Mouse (Mus musculus): ENCODE data around the gene Atp6v1e2. TPM values are rescaled to one million over a fixed set of nuclear protein-coding genes. Genes with fewer than 3 reads are reported as not detected.

Gene Atp6v1e2
- polyA plus RNA-seq, 1 experiment from 2014 or later = not detected

DNA sequence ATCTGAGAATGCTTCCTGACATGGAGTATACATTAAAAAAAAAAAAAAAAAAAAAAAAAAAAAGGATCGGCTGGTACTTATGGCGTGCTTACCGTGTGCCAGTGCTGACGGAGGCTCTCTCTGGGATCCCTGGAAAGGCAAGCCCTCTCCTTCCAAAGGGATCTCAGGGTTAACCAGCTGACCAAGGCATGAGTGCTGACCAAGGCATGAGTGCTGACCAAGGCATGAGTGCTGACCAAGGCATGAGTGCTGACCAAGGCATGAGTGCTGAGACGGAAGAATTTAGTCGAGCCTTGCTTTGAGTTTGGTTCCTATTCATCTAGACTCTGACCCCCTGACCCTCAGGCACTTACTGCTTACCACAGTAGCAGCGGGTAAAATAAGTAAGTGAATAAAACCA, 9.0 kb downstream of the Atp6v1e2 start:
- no peak overlapping the region for H3K4me3 ChIP-seq

DNA sequence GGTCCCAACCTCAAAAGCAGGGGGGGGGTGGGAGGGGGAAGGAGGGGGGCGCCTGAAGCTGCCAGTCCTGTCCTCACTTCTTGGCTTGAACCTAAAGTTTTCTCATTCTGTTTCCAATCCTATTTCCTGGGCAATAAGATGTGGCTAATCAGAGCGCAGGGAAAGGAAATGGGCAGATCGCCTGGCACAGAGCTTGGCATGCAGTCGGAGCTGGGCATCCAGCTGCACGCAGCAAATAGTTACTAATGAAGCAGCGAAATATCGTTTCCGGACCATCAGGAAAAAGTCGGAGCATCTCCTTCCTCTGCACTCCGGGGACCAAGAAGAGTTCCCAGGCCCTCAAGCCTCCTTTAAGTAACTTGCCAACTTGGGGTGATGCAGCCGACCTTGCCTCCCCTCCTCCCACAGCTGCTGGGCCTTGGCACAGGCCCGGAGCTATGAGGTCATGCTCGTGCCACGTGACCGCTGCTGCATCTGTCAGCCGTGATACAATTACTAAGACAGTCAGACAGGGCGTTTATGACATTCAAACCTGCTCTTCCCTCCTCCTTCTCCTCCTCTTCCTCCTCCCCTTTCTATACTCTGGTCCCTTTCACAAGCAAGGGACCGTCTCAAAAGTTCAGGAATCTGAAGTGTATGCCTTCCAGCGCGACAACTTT, 10.1 kb downstream of the Atp6v1e2 start:
- ATAC-seq (ENCODE audit: insufficient number of reproducible peaks, low FRiP score) = peak; percentile 79; the same call in 1 of the 2 replicates
- Histone ChIP-seq H3K27me3 (replicated peaks) (peaks cover 13% of the 10 kb centered on the region), H3K27ac (ENCODE audit: poor library complexity, severe bottlenecking) (peak overlapping the region; percentile 41; the same call in 1 of the 2 replicates), H3K36me3 (no peaks in the 10 kb centered on the region), H3K4me1 (replicated peaks) (peaks cover 22% of the 10 kb centered on the region), H3K4me2 (peak overlapping the region; percentile 67), H3K4me3 (peak overlapping the region; percentile 30), H3K9ac (peak overlapping the region; percentile 51), H3K9me3 (replicated peaks) (no peaks in the 10 kb centered on the region)
- 8% methylated on average over 20 of the region's 20 CpGs for WGBS

More for the DNA sequence above, 9.0 kb downstream of the Atp6v1e2 start:
- no peak overlapping the region for H3K4me2 ChIP-seq
- ATAC-seq (ENCODE audit: insufficient number of reproducible peaks, low FRiP score) = no peak
- H3K27ac ChIP-seq (ENCODE audit: poor library complexity, severe bottlenecking) = no peak overlapping the region
- no peak overlapping the region for H3K9ac ChIP-seq
- WGBS = 64% methylated on average over 7 of the region's 7 CpGs
- H3K4me1 ChIP-seq (replicated peaks) = peaks cover 22% of the 10 kb centered on the region
- H3K27me3 ChIP-seq (replicated peaks) = peaks cover 13% of the 10 kb centered on the region
- H3K36me3 ChIP-seq = no peaks in the 10 kb centered on the region
- no peaks in the 10 kb centered on the region for H3K9me3 ChIP-seq (replicated peaks)

DNA sequence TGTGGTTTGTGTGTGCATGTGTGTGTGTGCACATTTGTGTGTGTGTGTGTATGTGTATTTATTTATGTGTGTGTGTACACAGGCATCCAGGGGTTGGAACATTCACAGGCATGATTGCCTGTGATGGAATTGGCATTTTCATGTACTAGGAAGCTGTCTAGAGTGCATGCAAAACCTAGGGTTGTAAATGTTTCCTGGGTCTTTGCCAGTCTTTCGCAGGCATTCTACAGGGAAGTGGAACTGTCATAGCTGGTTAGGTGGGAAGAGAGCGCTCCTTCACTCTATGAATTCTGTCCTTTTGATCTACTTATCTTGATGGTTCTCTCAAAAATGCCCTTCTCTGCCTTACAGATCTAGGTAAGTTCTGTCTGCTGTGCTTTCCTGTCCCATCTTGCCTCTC, 10.6 kb downstream of the Atp6v1e2 start:
- Histone ChIP-seq H3K36me3 (no peaks in the 10 kb centered on the region), H3K27me3 (replicated peaks) (peaks cover 15% of the 10 kb centered on the region), H3K4me2 (peak overlapping the region; percentile 67), H3K4me1 (replicated peaks) (peaks cover 21% of the 10 kb centered on the region), H3K27ac (ENCODE audit: poor library complexity, severe bottlenecking) (peak overlapping the region; percentile 41; the same call in 1 of the 2 replicates), H3K9ac (no peak overlapping the region), H3K4me3 (no peak overlapping the region), H3K9me3 (replicated peaks) (no peaks in the 10 kb centered on the region)
- WGBS = 47% methylated on average over 2 of the region's 2 CpGs
- no peak for ATAC-seq (ENCODE audit: insufficient number of reproducible peaks, low FRiP score)

DNA sequence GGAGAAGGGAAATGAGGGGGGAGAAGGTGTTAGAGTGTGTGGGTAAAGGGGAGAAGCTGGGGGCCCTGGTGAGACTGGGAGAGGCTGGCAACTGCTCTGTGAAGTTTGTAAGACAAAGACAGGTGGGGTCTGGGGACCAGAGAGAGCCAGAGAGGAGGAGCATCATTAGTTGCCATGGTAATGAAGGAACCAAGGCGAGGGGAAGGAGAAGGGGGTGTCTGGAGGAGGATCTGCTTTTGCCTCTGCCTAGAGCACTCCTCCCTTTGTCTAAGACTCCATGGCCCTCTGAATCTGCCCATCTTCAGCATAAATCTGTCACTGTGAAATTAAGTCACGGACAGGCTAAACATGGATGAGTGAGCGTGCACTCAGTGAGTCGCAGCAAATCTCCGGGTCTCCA, 14.8 kb downstream of the Atp6v1e2 start:
- peaks cover 13% of the 10 kb centered on the region for H3K27me3 ChIP-seq (replicated peaks)
- no peak overlapping the region for H3K9ac ChIP-seq
- H3K9me3 ChIP-seq (replicated peaks) = no peaks in the 10 kb centered on the region
- no peak for ATAC-seq (ENCODE audit: insufficient number of reproducible peaks, low FRiP score)
- H3K4me3 ChIP-seq = no peak overlapping the region
- no peak overlapping the region for H3K4me2 ChIP-seq
- no peak overlapping the region for H3K27ac ChIP-seq (ENCODE audit: poor library complexity, severe bottlenecking)
- peaks cover 6% of the 10 kb centered on the region for H3K4me1 ChIP-seq (replicated peaks)
- H3K36me3 ChIP-seq = no peaks in the 10 kb centered on the region
- WGBS = 44% methylated on average over 5 of the region's 5 CpGs

DNA sequence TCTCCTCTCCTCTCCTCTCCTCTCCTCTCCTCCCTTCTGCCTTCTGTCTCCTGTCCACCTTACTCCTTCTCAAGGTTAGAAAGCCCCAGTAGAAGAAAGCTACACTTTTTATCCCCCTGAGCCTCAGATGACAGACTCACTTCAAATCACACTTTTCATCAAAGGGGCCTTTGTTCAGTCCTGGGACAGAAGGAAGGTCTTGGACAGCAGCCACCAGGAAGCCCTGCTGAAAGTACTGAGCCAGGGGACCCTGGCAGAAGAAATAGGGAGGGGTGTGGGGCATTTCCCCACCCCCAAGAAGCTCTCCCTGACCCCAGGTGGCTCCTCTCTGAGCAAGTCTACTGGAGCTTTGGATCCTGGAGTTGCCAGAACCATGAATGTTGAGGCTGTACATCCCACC, 17.7 kb downstream of the Atp6v1e2 start:
- H3K4me1 ChIP-seq (replicated peaks) = peaks cover under 1% of the 10 kb centered on the region; the same call in 1 of the 2 replicates
- peaks cover 8% of the 10 kb centered on the region for H3K9me3 ChIP-seq (replicated peaks)
- ATAC-seq (ENCODE audit: insufficient number of reproducible peaks, low FRiP score) = no peak
- no peak overlapping the region for H3K4me3 ChIP-seq
- H3K27ac ChIP-seq (ENCODE audit: poor library complexity, severe bottlenecking) = no peak overlapping the region
- H3K27me3 ChIP-seq (replicated peaks) = peaks cover 13% of the 10 kb centered on the region
- H3K9ac ChIP-seq = no peak overlapping the region
- no peak overlapping the region for H3K4me2 ChIP-seq
- H3K36me3 ChIP-seq = no peaks in the 10 kb centered on the region

DNA sequence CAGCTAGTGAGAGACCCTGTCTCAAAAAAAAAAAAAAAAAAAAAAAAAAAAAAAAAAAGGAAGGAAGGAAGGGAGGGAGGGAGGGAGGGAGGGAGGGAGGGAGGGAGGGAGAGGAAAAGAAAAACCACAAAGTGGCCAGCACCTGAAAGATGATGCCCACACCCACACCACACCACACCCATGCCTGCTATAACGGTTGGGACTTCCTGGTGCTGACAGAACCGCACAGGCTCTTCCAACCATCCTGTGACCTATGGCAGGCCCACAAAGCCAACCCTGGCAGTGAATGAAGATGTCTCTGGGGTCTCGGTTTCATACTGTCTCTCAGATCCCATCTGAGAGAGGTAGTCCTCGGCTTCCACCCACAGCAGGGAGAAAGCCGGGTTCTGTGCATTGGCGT, 18.3 kb downstream of the Atp6v1e2 start:
- H3K36me3 ChIP-seq = no peaks in the 10 kb centered on the region
- H3K9me3 ChIP-seq (replicated peaks) = peaks cover 8% of the 10 kb centered on the region
- H3K4me2 ChIP-seq = no peak overlapping the region
- no peak overlapping the region for H3K9ac ChIP-seq
- H3K4me1 ChIP-seq (replicated peaks) = peaks cover 5% of the 10 kb centered on the region; the same call in 1 of the 2 replicates
- H3K27ac ChIP-seq (ENCODE audit: poor library complexity, severe bottlenecking) = 0 out of 2 replicates have a peak overlapping the region, but pooled peaks have one; percentile 10
- no peak for ATAC-seq (ENCODE audit: insufficient number of reproducible peaks, low FRiP score)
- WGBS = 77% methylated on average over 6 of the region's 6 CpGs
- peaks cover 13% of the 10 kb centered on the region for H3K27me3 ChIP-seq (replicated peaks)
- no peak overlapping the region for H3K4me3 ChIP-seq

DNA sequence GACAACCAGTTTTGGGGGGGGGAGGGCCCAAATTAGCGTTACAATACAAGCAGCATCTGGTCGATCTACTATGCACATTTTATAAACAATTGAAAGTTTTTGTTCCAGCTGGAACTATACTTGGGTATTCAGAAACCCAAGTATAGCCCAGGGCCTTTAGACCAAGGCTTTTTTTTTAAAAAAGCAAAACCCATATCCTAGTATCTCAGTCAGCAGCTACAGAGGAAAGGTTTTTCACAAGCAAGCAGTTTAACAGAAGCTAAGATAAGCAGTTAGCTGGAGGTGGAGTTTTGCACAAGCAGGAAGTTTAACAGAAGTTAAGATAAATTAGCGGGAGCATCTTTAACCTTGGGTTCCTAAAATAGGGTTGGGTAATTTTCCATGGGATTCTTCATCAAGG, 20.9 kb downstream of the Atp6v1e2 start:
- H3K27me3 ChIP-seq (replicated peaks) = peaks cover 2% of the 10 kb centered on the region
- no peak overlapping the region for H3K4me2 ChIP-seq
- ATAC-seq (ENCODE audit: insufficient number of reproducible peaks, low FRiP score) = no peak
- H3K4me1 ChIP-seq (replicated peaks) = peaks cover 10% of the 10 kb centered on the region; the same call in 1 of the 2 replicates
- H3K36me3 ChIP-seq = no peaks in the 10 kb centered on the region
- 79% methylated on average over 3 of the region's 3 CpGs for WGBS
- peaks cover 8% of the 10 kb centered on the region for H3K9me3 ChIP-seq (replicated peaks)
- H3K9ac ChIP-seq = no peak overlapping the region
- no peak overlapping the region for H3K4me3 ChIP-seq
- H3K27ac ChIP-seq (ENCODE audit: poor library complexity, severe bottlenecking) = no peak overlapping the region

DNA sequence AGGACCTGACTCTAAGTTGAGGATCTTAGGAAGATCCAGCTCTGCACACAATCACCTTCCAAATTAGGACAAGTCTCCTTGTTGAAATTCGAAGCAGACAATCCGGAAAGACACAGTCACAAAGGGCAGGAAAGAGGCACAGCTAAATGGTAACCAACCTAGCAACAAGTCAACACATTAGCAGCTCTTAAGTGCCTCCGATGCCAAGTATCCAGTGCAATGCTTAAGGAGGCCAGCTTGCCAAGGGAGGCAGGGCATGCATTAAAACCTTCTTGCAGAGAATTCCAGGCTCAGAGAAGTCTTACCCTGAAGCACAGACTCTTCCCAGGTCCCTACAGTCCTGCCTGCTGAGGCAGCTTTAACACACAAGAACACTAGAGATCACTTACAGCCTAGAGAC, 23.0 kb downstream of the Atp6v1e2 start:
- ATAC-seq (ENCODE audit: insufficient number of reproducible peaks, low FRiP score) = no peak
- no peaks in the 10 kb centered on the region for H3K36me3 ChIP-seq
- no peak overlapping the region for H3K4me3 ChIP-seq
- no peak overlapping the region for H3K4me2 ChIP-seq
- peaks cover 10% of the 10 kb centered on the region; the same call in 1 of the 2 replicates for H3K4me1 ChIP-seq (replicated peaks)
- H3K9ac ChIP-seq = no peak overlapping the region
- peaks cover 8% of the 10 kb centered on the region for H3K9me3 ChIP-seq (replicated peaks)
- WGBS = 51% methylated on average over 3 of the region's 3 CpGs
- no peaks in the 10 kb centered on the region for H3K27me3 ChIP-seq (replicated peaks)
- H3K27ac ChIP-seq (ENCODE audit: poor library complexity, severe bottlenecking) = no peak overlapping the region

DNA sequence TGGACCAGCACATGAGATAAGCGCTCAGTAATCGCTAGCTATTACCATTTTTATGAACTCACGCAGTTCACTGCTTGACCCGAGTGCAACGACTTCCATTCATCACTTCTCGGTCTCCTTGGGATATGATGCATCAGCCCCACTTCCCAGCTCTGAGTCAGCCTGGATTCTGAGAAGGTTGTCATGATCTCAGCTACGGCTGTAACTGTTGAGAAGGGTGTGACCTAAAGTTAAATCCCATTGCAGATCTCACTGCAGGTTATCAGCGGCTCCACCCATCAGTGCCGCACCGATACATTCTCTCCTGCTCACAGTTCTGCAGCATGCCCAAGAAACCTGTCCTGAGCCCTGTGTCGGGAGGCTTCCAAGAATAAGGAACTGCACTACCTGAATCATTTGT, 28.0 kb downstream of the Atp6v1e2 start:
- Histone ChIP-seq H3K4me1 (replicated peaks) (peaks cover 7% of the 10 kb centered on the region; the same call in 1 of the 2 replicates), H3K9me3 (replicated peaks) (no peaks in the 10 kb centered on the region), H3K9ac (no peak overlapping the region), H3K27ac (ENCODE audit: poor library complexity, severe bottlenecking) (no peak overlapping the region), H3K4me2 (no peak overlapping the region), H3K4me3 (no peak overlapping the region), H3K36me3 (no peaks in the 10 kb centered on the region), H3K27me3 (replicated peaks) (no peaks in the 10 kb centered on the region)
- WGBS = 62% methylated on average over 11 of the region's 11 CpGs
- ATAC-seq (ENCODE audit: insufficient number of reproducible peaks, low FRiP score) = no peak

DNA sequence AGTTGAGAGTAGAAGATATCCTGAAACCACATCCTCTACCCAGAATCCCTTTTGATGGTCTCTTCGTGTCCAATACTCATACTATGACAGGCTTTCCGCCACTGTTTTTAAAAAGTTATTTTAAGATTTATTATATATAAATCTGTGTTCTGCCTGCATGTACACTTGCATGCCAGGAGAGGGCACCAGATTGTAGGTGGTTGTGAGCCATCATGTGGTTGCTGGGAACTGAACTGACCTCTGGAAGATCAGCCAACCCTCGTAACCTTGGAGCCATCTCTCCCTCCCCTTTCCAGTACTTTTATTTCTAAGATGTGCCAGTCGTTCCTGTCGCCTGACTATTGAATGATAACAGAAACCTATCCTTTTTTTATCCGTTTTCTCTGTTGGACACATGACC, 28.9 kb downstream of the Atp6v1e2 start:
- H3K27ac ChIP-seq (ENCODE audit: poor library complexity, severe bottlenecking) = no peak overlapping the region
- 0 out of 2 replicates have a peak, but pooled peaks cover 4% of the 10 kb centered on the region for H3K4me1 ChIP-seq (replicated peaks)
- WGBS = 68% methylated on average over 6 of the region's 6 CpGs
- no peak overlapping the region for H3K4me3 ChIP-seq
- ATAC-seq (ENCODE audit: insufficient number of reproducible peaks, low FRiP score) = no peak
- no peaks in the 10 kb centered on the region for H3K9me3 ChIP-seq (replicated peaks)
- H3K9ac ChIP-seq = no peak overlapping the region
- no peaks in the 10 kb centered on the region for H3K27me3 ChIP-seq (replicated peaks)
- no peak overlapping the region for H3K4me2 ChIP-seq
- H3K36me3 ChIP-seq = no peaks in the 10 kb centered on the region

DNA sequence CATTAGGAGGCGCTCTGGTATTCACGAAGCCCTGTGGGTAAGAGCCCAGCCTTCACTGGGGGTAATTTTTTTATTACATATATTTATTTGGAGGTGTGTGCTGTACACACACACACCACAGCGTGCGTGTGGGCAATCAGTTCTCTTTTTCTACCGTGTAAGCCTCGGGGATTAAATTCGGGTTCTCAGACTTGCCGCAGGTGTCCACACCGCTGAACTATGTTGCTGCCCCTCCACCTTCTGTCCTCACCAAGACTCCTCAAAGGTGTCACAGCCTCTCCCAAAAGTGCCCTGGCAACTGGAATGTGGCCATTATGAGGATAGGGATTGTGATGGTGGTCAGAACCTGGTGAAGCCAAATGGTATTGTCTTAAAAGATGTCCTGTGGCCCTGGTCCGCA, 30.6 kb downstream of the Atp6v1e2 start, which contains the start of gene Tmem247:
Gene Tmem247, plus strand, starts transcription at position 301 of the 400 bp plus-strand sequence.
- Histone ChIP-seq H3K4me3 (no peak within 1 kb of the TSS), H3K9me3 (replicated peaks) (no peaks in the 10 kb centered on the region), H3K4me1 (replicated peaks) (0 out of 2 replicates have a peak, but pooled peaks cover 4% of the 10 kb centered on the region), H3K4me2 (no peak within 1 kb of the TSS), H3K27ac (ENCODE audit: poor library complexity, severe bottlenecking) (no peak within 1 kb of the TSS), H3K36me3 (no peaks in the 10 kb centered on the region), H3K9ac (no peak within 1 kb of the TSS), H3K27me3 (replicated peaks) (no peaks in the 10 kb centered on the region)
- 80% methylated on average over 10 of the region's 10 CpGs for WGBS
- no peak for ATAC-seq (ENCODE audit: insufficient number of reproducible peaks, low FRiP score)

DNA sequence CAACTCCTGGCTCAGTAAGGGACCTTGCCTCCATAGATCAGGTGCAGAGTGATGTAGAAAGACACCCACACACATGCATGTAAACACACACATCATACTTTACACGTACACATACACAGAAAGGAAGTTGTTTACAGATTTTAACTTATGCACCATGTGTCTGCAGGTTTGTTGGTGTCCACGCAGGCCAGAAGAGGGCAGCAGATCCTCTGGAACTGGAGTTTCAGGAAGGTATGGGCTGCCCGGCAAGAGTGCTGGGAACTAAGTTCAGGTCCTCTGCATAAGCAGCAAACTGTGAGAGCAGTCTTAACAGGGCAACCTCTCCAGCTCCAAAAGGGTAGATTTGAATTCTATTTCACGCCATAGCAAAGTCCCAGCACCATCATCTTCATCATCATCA, 32.2 kb downstream of the Atp6v1e2 start:
- no peak for ATAC-seq (ENCODE audit: insufficient number of reproducible peaks, low FRiP score)
- Histone ChIP-seq H3K4me1 (replicated peaks) (peaks cover 13% of the 10 kb centered on the region), H3K4me3 (no peak overlapping the region), H3K27me3 (replicated peaks) (no peaks in the 10 kb centered on the region), H3K36me3 (no peaks in the 10 kb centered on the region), H3K4me2 (no peak overlapping the region), H3K9me3 (replicated peaks) (no peaks in the 10 kb centered on the region), H3K9ac (no peak overlapping the region), H3K27ac (ENCODE audit: poor library complexity, severe bottlenecking) (no peak overlapping the region)
- WGBS = 71% methylated on average over 4 of the region's 4 CpGs

All from heart, embryonic 12.5 days (tissue).